15 mouse cellular contexts compared by ENCODE assay signal in genomic region chrX:53799074-53799473, GRCm38 (mm10). TPM values are rescaled to one million over a fixed set of nuclear protein-coding genes. Genes with fewer than 3 reads are reported as not detected.
DNase-seq lines count a peak whose midpoint lies in the region; ATAC-seq lines count a peak whose summit lies in the region.
"Had no signal": no experiment of that assay in that cellular context is flagged by ENCODE, and none has a peak within 500 bp of the region (broad histone marks: within the 10 kb centered on the region; RNA-seq: fewer than 3 reads in every experiment).

No protein-coding gene starts in this region.

- no peak for ATAC-seq in forebrain, embryonic 14.5 days
- ATAC-seq: midbrain, embryonic 13.5 days had no signal

- no peaks in the 10 kb centered on the region for H3K36me3 ChIP-seq in forebrain, embryonic 14.5 days (ENCODE audit: control insufficient read depth, insufficient read depth, low read length)
- no peaks in the 10 kb centered on the region for H3K36me3 ChIP-seq in forebrain, embryonic 10.5 days (replicated peaks)
- H3K36me3 ChIP-seq: embryonic facial prominence, embryonic 12.5 days; hindbrain, embryonic 15.5 days; lung, embryonic 15.5 days; midbrain, embryonic 13.5 days had no signal

- no peaks in the 10 kb centered on the region for H3K4me1 ChIP-seq in forebrain, embryonic 14.5 days (ENCODE audit: control insufficient read depth, insufficient read depth, low read length)
- no peaks in the 10 kb centered on the region for H3K4me1 ChIP-seq in forebrain, embryonic 10.5 days
- H3K4me1 ChIP-seq: embryonic facial prominence, embryonic 12.5 days; hindbrain, embryonic 15.5 days; lung, embryonic 15.5 days; midbrain, embryonic 13.5 days had no signal

- DNase-seq in forebrain, embryonic 14.5 days (ENCODE audit: low spot score) = peak; percentile 15
- DNase-seq in forebrain, embryonic 10.5 days (ENCODE audit: extremely low spot score, low spot score) = no peak
- peak; percentile 3 to 7 for DNase-seq in left cerebral cortex, postnatal 14 days (ENCODE audit: low spot score in 2 of 2)
- DNase-seq in left cerebral cortex, postnatal 10 days (ENCODE audit: extremely low spot score in 1 of 2, low spot score in 2 of 2) = no peak
- DNase-seq in NIH3T3 (ENCODE audit: low read depth) = peak; percentile 59
- DNase-seq in induced T-regulatory cell, adult 2 months (ENCODE audit: low read depth) = peak; percentile 0
- no peak for DNase-seq in T-cell, adult 2 months (ENCODE audit: low spot score)
- DNase-seq in natural killer cell, adult 2 months (ENCODE audit: low spot score in 2 of 2) = no peak
- DNase-seq: heart, adult 18-20 months; left cerebral cortex, postnatal 4 days; thymus, postnatal 25 days had no signal

- H3K9ac ChIP-seq in forebrain, embryonic 14.5 days (ENCODE audit: low read length) = no peak overlapping the region
- H3K9ac ChIP-seq: embryonic facial prominence, embryonic 12.5 days; hindbrain, embryonic 15.5 days; lung, embryonic 15.5 days; midbrain, embryonic 13.5 days had no signal

- no peaks in the 10 kb centered on the region for H3K27me3 ChIP-seq in forebrain, embryonic 14.5 days (replicated peaks; ENCODE audit: control insufficient read depth, insufficient read depth, low read length)
- no peaks in the 10 kb centered on the region for H3K27me3 ChIP-seq in forebrain, embryonic 10.5 days (ENCODE audit: poor library complexity, severe bottlenecking)
- H3K27me3 ChIP-seq: embryonic facial prominence, embryonic 12.5 days; hindbrain, embryonic 15.5 days; lung, embryonic 15.5 days; midbrain, embryonic 13.5 days had no signal

- no peaks in the 10 kb centered on the region for H3K9me3 ChIP-seq in forebrain, embryonic 14.5 days (replicated peaks; ENCODE audit: control insufficient read depth, low read length)
- no peaks in the 10 kb centered on the region for H3K9me3 ChIP-seq in forebrain, embryonic 10.5 days
- H3K9me3 ChIP-seq: embryonic facial prominence, embryonic 12.5 days; hindbrain, embryonic 15.5 days; lung, embryonic 15.5 days; midbrain, embryonic 13.5 days had no signal

- intact Hi-C loops in left cerebral cortex, postnatal 14 days (cut with DNase I) = no loop called here
- intact Hi-C loops in left cerebral cortex, postnatal 10 days (cut with DNase I) = no loop called here

- H3K4me3 ChIP-seq in forebrain, embryonic 14.5 days (ENCODE audit: low read depth, low read length) = no peak overlapping the region
- H3K4me3 ChIP-seq in forebrain, embryonic 10.5 days = no peak overlapping the region
- H3K4me3 ChIP-seq: embryonic facial prominence, embryonic 12.5 days; hindbrain, embryonic 15.5 days; lung, embryonic 15.5 days; midbrain, embryonic 13.5 days had no signal

- H3K27ac ChIP-seq in forebrain, embryonic 14.5 days (ENCODE audit: low read depth, low read length) = no peak overlapping the region
- H3K27ac ChIP-seq in forebrain, embryonic 10.5 days = no peak overlapping the region
- H3K27ac ChIP-seq: embryonic facial prominence, embryonic 12.5 days; hindbrain, embryonic 15.5 days; lung, embryonic 15.5 days; midbrain, embryonic 13.5 days had no signal

- no peak overlapping the region for H3K4me2 ChIP-seq in forebrain, embryonic 14.5 days (ENCODE audit: low read length)
- H3K4me2 ChIP-seq: embryonic facial prominence, embryonic 12.5 days; hindbrain, embryonic 15.5 days; lung, embryonic 15.5 days; midbrain, embryonic 13.5 days had no signal

- WGBS in forebrain, embryonic 14.5 days = 44% methylated on average over 3 of the region's 3 CpGs
- 48% methylated on average over 3 of the region's 3 CpGs for WGBS in forebrain, embryonic 10.5 days

RNA-seq across cellular contexts. Expression of gene Xlr, which starts 1.6 kb away (rescaled TPM):
- polyA plus RNA-seq in forebrain, embryonic 14.5 days (2014; fragmentation: Nextera tagmentation; extraction: Ambion mirVana) = 0.83 and 1.1 TPM in 2 replicates
- polyA plus RNA-seq in forebrain, embryonic 10.5 days (2016; fragmentation: Nextera tagmentation; extraction: Ambion mirVana) = 0.58 and 0.60 TPM in 2 replicates
- total RNA-seq in left cerebral cortex, postnatal 14 days (2021) = 1 to 10 TPM in 1 of 2 experiments, under 1 TPM in 1; 0.57 to 1.7 TPM
- total RNA-seq in left cerebral cortex, postnatal 10 days (2021) = 1 to 10 TPM; 1.3 TPM

RNA-seq across cellular contexts. Expression of gene Zfp36l3, which starts 22.9 kb away (rescaled TPM):
- polyA plus RNA-seq in forebrain, embryonic 14.5 days (2014; fragmentation: Nextera tagmentation; extraction: Ambion mirVana) = not detected in 2 replicates
- not detected in 2 replicates for polyA plus RNA-seq in forebrain, embryonic 10.5 days (2016; fragmentation: Nextera tagmentation; extraction: Ambion mirVana)
- total RNA-seq in left cerebral cortex, postnatal 14 days (2021) = not detected
- not detected for total RNA-seq in left cerebral cortex, postnatal 10 days (2021)
- total RNA-seq: heart, adult 18-20 months; left cerebral cortex, postnatal 4 days had no signal
- polyA plus RNA-seq: embryonic facial prominence, embryonic 12.5 days; hindbrain, embryonic 15.5 days; lung, embryonic 15.5 days; midbrain, embryonic 13.5 days had no signal

RNA-seq across cellular contexts. Expression of gene 1700013H16Rik, which starts 41.4 kb away (rescaled TPM):
- polyA plus RNA-seq in forebrain, embryonic 14.5 days (2014; fragmentation: Nextera tagmentation; extraction: Ambion mirVana) = not detected in 2 replicates
- polyA plus RNA-seq in forebrain, embryonic 10.5 days (2016; fragmentation: Nextera tagmentation; extraction: Ambion mirVana) = not detected in 2 replicates
- total RNA-seq in left cerebral cortex, postnatal 14 days (2021) = not detected
- not detected for total RNA-seq in left cerebral cortex, postnatal 10 days (2021)
- total RNA-seq: heart, adult 18-20 months; left cerebral cortex, postnatal 4 days had no signal
- polyA plus RNA-seq: embryonic facial prominence, embryonic 12.5 days; hindbrain, embryonic 15.5 days; lung, embryonic 15.5 days; midbrain, embryonic 13.5 days had no signal

Comparison
In these comparisons a context has a peak if more than half of its experiments do, and no peak if none do; other contexts are left out.
1. DNase-seq: peak in forebrain, embryonic 14.5 days (single experiment), left cerebral cortex, postnatal 14 days (2 of 2), NIH3T3 (single experiment) and induced T-regulatory cell, adult 2 months (single experiment); none in forebrain, embryonic 10.5 days (single experiment), left cerebral cortex, postnatal 10 days (0 of 2), T-cell, adult 2 months (single experiment) and natural killer cell, adult 2 months (0 of 2).